Mouse (Mus musculus) gastrocnemius, adult 18-20 months (tissue): ENCODE measurements at regions not wholly inside any gene's neighbourhood (a gene's known extent, or its start where the extent isn't known, plus 50 kb on each side); places are given as distances from the start of the nearest gene placed in this dataset.

Source experiments
- DNase-seq: peaks from one replicate; pipeline ENCODE4 v3.0.0; 2021; ENCODE audit warnings: low spot score

DNA sequence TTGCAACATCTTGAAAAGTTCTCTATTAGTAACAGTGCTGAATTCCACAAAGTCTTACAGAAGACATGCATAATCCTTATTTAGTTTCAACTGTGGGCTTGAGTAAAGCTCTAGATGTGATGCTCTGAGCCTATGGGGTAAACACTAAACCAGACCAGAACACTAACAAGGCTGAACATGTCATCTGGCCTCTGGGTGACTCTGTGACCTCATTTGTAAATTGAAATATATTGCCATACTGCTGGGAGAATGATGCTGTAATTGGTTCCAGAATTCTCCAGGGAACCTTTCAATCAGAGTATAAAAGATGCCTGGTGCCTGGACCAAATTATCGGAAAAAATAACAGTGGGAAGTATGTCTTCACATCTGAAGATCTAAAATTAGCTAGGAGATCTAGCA lies 309.9 kb upstream of the Megf9 start:
- no peak for DNase-seq

DNA sequence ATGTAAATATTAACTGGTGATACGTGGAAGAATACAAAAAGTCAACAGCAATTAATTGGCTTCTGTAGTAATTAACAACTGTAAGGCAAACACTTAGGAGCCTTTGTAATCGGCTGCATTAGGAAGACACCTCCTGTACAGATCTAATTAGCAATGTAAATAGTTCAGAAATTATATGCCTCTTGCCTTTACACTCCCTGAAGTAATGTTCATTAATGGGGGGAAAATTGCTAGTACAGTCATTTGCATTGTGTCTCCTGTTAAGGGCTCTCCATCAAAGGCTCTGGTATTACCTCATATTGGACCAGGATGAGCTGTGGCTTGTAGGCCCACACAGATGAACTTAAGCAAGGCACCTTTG lies 276.1 kb upstream of the Megf9 start:
- DNase-seq: no peak

- no peak for DNase-seq
Measured at GRCm38 (mm10) chr4:70810311-70810955, 275.6 kb upstream of the Megf9 start.

DNA sequence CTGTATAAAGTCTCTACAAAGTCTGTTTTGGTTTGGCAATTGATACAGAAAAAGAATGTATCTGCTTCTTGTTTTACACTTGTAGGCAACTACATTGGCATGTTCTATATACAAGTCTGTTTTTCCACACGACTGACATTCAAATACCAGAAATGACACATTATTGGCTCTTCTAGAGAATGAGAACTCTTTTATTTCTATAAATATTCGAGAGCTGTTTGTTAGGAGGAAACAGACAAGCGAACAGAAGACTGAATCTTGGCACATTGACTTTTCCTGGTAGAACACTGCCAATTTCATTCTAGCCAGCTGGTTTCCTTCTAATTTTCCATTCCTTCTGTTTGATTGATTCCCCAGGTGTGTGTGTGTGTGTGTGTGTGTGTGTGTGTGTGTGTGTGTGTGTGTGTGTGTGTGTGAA lies 270.1 kb upstream of the Megf9 start:
- DNase-seq: no peak

DNA sequence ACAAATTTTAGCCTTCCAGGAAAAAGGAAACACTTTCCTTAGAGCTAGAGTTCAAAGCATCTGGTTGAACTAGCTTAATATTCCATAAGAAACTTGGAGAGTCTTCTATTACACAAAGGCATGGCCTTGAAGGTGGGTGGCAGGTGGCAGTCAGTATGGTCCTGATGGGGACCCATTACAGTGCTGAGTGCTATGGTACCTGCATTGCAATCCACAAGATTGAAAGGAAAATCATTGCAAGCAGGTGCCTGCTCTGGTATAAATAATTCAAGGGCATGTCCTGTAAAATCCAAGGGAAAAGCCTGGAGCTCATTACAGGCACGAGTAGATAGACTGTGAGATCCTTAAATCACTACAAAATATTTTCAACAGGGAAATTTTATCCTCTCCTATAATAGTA lies 263.7 kb upstream of the Megf9 start:
- no peak for DNase-seq

DNA sequence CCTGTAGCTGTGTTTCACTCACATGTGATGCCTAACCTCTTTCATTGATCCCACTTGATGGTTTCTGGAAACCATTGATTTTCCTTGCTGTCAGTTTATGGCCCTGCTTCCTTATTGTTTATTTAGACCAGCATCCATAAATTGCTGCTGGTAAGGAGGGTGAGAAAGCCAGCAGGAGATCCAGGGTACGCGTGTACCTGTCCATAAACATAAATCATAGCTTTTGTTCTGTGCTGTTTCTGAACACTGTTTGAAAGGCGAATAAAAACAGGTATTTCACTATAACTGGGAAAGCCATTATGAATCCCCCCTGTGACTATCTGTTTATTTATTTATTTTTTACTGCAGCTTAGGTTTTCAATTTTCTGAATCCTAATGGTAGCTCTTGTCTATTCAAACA lies 263.1 kb upstream of the Megf9 start:
- DNase-seq: no peak

DNA sequence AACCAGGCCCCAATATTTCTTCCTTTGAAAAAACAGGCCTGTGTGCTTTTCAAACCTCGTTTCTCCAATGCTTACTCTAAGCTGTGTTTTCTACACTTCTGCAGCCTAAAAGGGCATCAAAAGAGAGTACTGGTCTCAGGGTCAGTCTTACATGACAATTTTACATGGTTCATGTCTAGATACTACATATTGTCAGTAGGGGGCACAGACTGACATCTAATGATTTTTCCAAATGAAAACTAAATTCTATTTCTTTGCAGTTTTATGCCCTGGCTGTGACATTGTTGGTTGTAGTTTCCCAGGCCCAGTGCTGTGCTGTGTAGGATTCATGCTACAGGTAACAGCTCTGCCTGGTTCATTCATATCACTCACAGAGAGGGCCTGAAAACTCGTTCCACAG lies 248.7 kb upstream of the Megf9 start:
- no peak for DNase-seq

DNA sequence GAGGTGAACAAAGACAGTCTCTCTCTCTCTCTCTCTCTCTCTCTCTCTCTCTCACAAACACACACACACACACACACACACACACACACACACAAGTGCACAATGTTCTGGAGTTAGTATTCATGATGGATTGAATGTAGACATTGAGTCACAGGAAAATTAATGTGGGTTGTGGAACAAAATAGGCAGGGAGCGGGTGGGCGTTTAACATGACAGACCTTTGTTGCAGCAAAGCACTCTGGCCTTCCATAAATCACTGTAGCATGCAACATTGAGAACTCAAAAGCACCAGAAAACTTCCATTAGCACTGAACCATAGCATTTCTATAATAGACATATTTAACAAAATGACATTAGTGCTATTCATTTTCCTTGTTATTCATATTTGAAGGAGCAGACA lies 246.8 kb upstream of the Megf9 start:
- DNase-seq: no peak

DNA sequence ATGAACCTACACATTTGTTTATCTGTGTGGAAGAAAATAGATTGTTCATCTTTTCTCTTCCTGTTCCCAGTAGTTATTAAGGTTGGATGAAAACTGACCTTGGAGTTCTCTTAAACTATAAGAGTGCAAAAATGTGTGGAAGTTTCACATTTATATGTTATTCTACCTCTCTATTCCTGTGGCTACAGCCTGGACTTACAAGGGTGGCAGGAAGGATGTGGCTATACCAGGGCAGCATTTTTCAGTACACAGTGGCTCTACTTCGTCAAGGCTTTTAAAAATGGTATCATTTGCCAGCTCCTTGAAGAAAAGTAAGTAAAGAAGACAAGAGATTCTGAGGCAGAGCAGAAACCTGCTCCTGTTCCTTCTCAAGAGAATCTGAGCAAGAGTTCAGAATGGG lies 241.5 kb upstream of the Megf9 start:
- no peak for DNase-seq

GRCm38 (mm10) chr4:70743425-70743824 lies 208.6 kb upstream of the Megf9 start:
- DNase-seq: no peak

GRCm38 (mm10) chr4:70742002-70742401 lies 207.2 kb upstream of the Megf9 start:
- DNase-seq: no peak

DNA sequence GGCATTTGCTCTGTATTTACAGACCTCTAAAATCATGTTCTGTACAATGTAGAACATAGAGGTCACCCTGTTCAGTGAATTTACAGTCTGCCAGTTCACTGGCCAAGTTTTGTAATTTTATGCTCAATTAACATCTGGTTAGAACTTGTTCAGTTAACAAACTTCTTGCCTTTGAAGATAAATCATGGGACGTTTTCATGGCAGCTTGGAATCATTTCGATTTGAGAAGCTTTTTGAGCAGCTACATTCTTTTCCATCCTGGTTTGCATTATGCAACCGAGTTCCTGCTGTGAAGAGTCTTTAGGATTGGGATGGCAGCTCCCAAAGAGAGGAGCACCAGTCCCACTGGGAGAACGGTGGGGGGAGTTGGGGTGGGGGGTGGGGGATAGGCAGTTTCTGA lies 206.3 kb upstream of the Megf9 start:
- no peak for DNase-seq

DNA sequence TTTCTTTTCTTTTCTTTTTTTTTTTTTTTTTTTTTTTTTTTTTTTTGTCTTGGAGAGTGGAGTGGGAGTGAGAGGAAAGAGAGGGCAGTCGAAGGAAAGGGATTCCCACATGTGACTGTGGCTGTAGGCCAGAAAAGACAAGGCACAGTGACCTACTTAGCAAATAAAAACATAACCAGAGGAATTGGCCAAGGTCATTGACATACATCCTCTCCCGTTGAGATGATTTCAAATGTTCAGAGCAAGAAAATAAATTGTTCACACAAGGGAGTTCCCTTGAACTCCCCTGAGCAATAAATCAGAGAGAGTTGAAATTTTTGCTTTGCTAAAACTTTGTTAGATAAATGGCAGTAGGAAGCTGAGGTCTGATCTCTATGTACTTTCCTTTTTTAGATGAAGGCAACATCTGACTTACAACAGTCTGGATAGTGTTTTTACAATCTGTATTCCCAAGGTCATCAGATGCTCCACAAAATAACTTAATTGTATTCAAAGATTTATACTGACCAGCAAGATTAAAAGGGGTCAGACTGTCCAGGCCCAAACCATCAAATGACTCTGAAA lies 174.4 kb upstream of the Megf9 start:
- DNase-seq: peak; percentile 3

DNA sequence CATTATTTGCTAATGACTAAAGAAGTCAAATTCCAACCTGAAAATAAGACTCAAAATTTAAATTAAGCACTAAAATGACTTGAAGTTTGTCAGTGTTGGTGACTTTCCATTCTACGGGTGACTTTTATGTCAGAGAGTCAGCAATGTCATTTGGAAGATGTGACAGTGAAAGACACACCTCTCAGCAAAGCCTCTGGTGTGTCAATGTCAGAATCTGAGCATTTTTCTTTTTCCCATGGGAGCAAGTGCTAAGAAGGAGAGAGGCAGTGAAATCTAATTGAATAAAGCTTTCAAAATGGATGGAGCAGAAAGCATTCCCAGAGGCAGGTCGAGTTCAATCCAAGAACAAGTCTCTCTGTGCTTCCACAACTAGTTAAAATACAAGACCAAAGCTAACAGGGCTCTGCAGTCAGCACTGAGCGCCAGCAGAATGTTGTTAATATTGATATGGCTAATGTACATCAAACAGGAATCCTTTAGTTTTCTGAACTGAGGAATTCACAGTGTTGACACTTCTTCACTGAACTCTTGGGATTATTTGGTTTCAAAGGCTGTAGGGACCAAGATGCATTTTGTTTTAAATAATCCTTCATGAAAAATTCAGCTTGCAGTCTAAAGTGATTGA lies 170.4 kb upstream of the Megf9 start:
- DNase-seq: no peak

GRCm38 (mm10) chr4:70700894-70701293 lies 166.1 kb upstream of the Megf9 start:
- DNase-seq: no peak

- DNase-seq: no peak
Measured at GRCm38 (mm10) chr4:70664181-70664580, 129.4 kb upstream of the Megf9 start.

GRCm38 (mm10) chr4:70621431-70621837 lies 86.6 kb upstream of the Megf9 start:
- DNase-seq: no peak

- DNase-seq: no peak
Measured at GRCm38 (mm10) chr4:70619636-70620287, 85.0 kb upstream of the Megf9 start.

- no peak for DNase-seq
Measured at GRCm38 (mm10) chr4:70615794-70616193, 81.0 kb upstream of the Megf9 start.

DNA sequence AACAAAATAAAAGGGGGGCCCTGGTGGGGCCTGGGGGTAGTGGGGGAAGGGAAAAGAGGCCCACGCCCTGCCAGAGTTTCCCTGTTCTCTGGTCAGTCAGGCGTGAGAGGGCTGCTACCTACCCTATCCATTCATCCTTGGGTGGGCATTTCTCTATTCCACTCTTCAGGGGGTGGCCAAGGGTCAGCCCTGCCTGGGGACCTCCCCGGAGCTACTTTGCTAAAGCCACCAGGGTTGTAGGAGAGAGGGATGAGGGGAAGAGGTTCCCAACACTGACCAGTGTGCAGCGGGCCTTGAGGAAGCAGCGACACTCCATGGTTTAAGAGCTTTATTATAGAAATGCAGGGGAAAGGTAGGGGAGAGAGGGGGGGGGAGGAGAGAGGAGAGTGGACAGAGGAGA lies 79.6 kb upstream of the Megf9 start:
- no peak for DNase-seq

GRCm38 (mm10) chr4:70603209-70603852 lies 68.5 kb upstream of the Megf9 start:
- no peak for DNase-seq

GRCm38 (mm10) chr4:70601301-70601700 lies 66.5 kb upstream of the Megf9 start:
- DNase-seq: peak; percentile 5
